Mouse (Mus musculus) liver, embryonic 14.5 days (tissue): ENCODE results near the gene Scd4. TPM values are rescaled to one million over a fixed set of nuclear protein-coding genes. Genes with fewer than 3 reads are reported as not detected.

ENCODE experiments used
- ATAC-seq: fragments of 200-750 bp; cut with Nextera tagmentation; 2 replicates; pipeline ENCODE4 v1.8.0; 2017; ENCODE audit warnings: moderate number of reproducible peaks, mild to moderate bottlenecking, moderate library complexity; ENCODE audit not compliant: insufficient read depth
- DNase-seq, 3 experiments: peaks; one replicate each; pipeline ENCODE4 v3.0.0-alpha.2; 2012 to 2013; ENCODE audit warnings: low read depth in 3 of 3, low spot score in 3 of 3
- H3K27ac ChIP-seq: fragments of 300-500 bp; sonication (generic); 2 replicates; pipeline ENCODE4 v1.5.1; 2014; ENCODE audit warnings: moderate library complexity, mild to moderate bottlenecking, control low read depth, inconsistent platforms
- H3K27me3 ChIP-seq: fragments of 300-500 bp; sonication (generic); 2 replicates; pipeline ENCODE4 v1.6.1; 2014; ENCODE audit warnings: mild to moderate bottlenecking, low read length, moderate library complexity; ENCODE audit not compliant: control insufficient read depth, insufficient read depth
- H3K36me3 ChIP-seq: fragments of 300-500 bp; sonication (generic); replicated peaks from 2 replicates; pipeline ENCODE4 v1.6.1; 2014; ENCODE audit warnings: low read depth; ENCODE audit not compliant: control insufficient read depth, insufficient read depth
- H3K4me1 ChIP-seq, 2 experiments: fragments of 200-500 bp in 1 of 2; fragments of 300-500 bp in 1 of 2; sonication (generic) in 1 of 2; replicated peaks; 2 replicates each; pipeline ENCODE4 v1.6.1; 2012 to 2014; ENCODE audit warnings: antibody characterized with exemption in 1 of 2, inconsistent platforms in 1 of 2, low read length in 1 of 2; ENCODE audit not compliant: control insufficient read depth in 2 of 2, insufficient read depth in 2 of 2
- H3K4me2 ChIP-seq: fragments of 300-500 bp; sonication (generic); 2 replicates; pipeline ENCODE4 v1.6.1; 2014; ENCODE audit warnings: low read depth, mild to moderate bottlenecking, control low read depth, moderate library complexity
- H3K4me3 ChIP-seq, 2 experiments: fragments of 200-500 bp in 1 of 2; fragments of 300-500 bp in 1 of 2; sonication (generic) in 1 of 2; 2 replicates each; pipeline ENCODE4 v1.5.1; 2012 to 2014; ENCODE audit warnings: low read depth in 2 of 2, low read length in 2 of 2, mild to moderate bottlenecking in 2 of 2, control low read depth in 1 of 2, inconsistent platforms in 1 of 2, moderate library complexity in 1 of 2; ENCODE audit not compliant: insufficient read depth in 1 of 2
- H3K9ac ChIP-seq: fragments of 300-500 bp; sonication (generic); replicated peaks from 2 replicates; pipeline ENCODE4 v1.6.1; 2014; ENCODE audit warnings: mild to moderate bottlenecking, control low read depth, moderate library complexity
- H3K9me3 ChIP-seq: fragments of 300-500 bp; sonication (generic); 2 replicates; pipeline ENCODE4 v1.6.1; 2016; ENCODE audit warnings: low read length, mixed read lengths; ENCODE audit not compliant: control insufficient read depth
- CTCF ChIP-seq: IDR thresholded peaks from 2 replicates; pipeline ENCODE4 v1.5.1; 2016; ENCODE audit warnings: antibody characterized with exemption, low read depth, control low read depth
- EP300 ChIP-seq: IDR thresholded peaks from 2 replicates; pipeline ENCODE4 v1.6.1; 2016; ENCODE audit warnings: antibody characterized with exemption, low read depth
- WGBS: fragments of 180-500 bp; shearing (Covaris S2); extraction: QIAGEN DNeasy Blood & Tissue Kit; methylation state at CpG from one replicate; pipeline ENCODE4 v1.1.7; 2014; ENCODE audit not compliant: insufficient replicate concordance; 5-methylcytosine and 5-hydroxymethylcytosine counted together
- polyA plus RNA-seq, 2 experiments: library from polyadenylated mRNA; depleted of rRNA in 1 of 2; stranded (reverse) in 1 of 2; unstranded in 1 of 2; fragments of >200 nt; fragmentation: Nextera tagmentation in 1 of 2; extraction: Ambion mirVana in 1 of 2; gene quantifications; 2 replicates each; pipeline versions ENCODE4 v1.2.1 to v1.2.3; 2012 to 2014

The Scd4 gene
- polyA plus RNA-seq, 2 experiments = 0.04 TPM; not detected in 1

DNA sequence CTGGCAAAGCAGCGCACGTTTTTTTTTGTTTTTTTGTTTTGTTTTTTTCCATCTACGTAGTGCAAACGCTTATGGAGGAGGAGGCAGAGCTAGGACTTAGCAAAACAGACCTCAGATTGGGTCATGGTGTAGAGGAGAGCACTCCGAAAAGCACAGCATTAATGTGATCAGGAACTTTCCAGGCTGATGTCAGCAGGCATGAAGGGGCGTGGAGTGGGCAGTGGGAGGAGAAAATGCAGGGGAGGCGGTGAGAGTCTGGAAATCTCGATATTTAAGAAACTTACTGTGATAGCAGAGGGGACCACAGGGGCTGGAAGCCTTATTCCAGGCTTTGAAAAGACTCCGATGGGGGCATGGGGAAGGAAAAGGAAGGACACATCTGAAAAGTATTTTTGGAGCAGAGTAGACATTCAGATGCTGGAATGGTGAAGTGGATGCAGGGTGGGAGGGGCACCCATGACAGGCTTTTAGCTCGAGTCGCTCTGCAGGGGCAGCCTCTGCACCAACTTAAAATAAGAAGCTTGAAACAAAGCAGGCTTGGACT lies 17.9 kb upstream of the Scd4 start:
- ATAC-seq = peak; percentile 44; the same call in 1 of the 2 replicates
- H3K9me3 ChIP-seq = no peaks in the 10 kb centered on the region
- peaks cover 5 to 20% of the 10 kb centered on the region in 2 experiments for H3K4me1 ChIP-seq
- H3K9ac ChIP-seq = peak overlapping the region; percentile 29; the same call in 1 of the 2 replicates
- H3K36me3 ChIP-seq = no peaks in the 10 kb centered on the region
- peak overlapping the region; percentile 54 to 62 for H3K4me3 ChIP-seq
- no peaks in the 10 kb centered on the region for H3K27me3 ChIP-seq
- no peak overlapping the region for H3K27ac ChIP-seq
- 4% methylated on average over 11 of the region's 11 CpGs for WGBS
- H3K4me2 ChIP-seq = peak overlapping the region; percentile 78
- no peak for TF ChIP-seq CTCF
- TF ChIP-seq EP300 = no peak
- no peak for DNase-seq

DNA sequence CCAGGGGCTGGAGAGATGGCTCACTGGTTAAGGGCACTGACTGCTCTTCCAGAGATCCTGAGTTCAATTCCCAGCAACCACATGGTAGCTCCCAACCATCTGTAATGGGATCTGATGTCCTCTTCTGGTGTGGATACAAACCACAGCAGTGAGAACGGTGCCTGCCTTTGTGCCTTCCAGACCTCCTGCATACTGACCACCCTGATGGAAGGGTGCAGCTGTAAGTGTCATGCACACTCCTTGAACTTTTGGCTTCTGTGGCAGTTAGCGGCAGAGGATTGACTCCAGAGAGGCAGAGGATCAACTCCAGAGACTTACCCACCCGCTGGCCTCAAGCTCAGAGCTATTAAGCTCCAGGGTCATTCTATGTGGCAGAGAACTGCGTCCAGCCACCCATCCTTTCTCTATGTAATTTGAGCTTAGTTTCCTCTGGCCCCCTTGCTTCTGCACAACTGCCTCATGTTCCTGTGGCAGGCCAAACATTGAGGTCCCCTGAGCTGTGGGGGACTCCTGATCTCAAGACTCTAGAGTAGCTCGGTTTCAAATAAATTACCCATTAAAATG lies 16.1 kb upstream of the Scd4 start:
- no peak overlapping the region for H3K4me3 ChIP-seq
- WGBS = 51% methylated on average over 5 of the region's 5 CpGs
- H3K27ac ChIP-seq = no peak overlapping the region
- no peaks in the 10 kb centered on the region for H3K27me3 ChIP-seq
- no peak overlapping the region for H3K9ac ChIP-seq
- no peaks in the 10 kb centered on the region for H3K36me3 ChIP-seq
- H3K4me1 ChIP-seq = peaks cover 2 to 14% of the 10 kb centered on the region in 2 experiments
- H3K4me2 ChIP-seq = no peak overlapping the region
- DNase-seq = no peak
- no peaks in the 10 kb centered on the region for H3K9me3 ChIP-seq
- ATAC-seq = no peak
- TF ChIP-seq CTCF = no peak
- TF ChIP-seq EP300 = no peak

DNA sequence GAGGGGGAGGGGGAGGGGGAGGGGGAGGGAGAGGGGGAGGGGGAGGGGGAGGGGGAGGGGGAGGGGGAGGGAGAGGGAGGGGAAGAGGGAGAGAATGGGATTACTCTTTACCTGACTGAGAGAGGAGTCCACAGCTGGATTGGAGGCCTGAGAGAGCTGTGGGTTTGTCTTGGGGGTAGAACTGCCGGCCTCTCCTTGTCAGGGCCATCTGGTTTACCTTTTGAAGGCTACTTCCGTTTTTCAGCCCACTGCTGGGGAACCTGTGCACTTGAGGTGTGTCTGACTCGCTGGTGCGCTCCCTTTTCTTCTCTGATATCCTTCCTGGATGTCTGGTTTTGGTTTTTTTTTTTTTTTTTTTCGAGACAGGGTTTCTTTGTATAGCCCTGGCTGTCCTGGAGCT lies 15.5 kb upstream of the Scd4 start:
- Histone ChIP-seq H3K4me1 (peaks cover 0 to 11% of the 10 kb centered on the region in 2 experiments; a peak in 3 of 4 replicates), H3K4me3 (no peak overlapping the region), H3K27me3 (no peaks in the 10 kb centered on the region), H3K4me2 (no peak overlapping the region), H3K27ac (no peak overlapping the region), H3K9me3 (no peaks in the 10 kb centered on the region), H3K36me3 (no peaks in the 10 kb centered on the region), H3K9ac (no peak overlapping the region)
- 55% methylated on average over 5 of the region's 5 CpGs for WGBS
- ATAC-seq (no peak), DNase-seq (no peak)
- no peak for TF ChIP-seq CTCF
- no peak for TF ChIP-seq EP300

DNA sequence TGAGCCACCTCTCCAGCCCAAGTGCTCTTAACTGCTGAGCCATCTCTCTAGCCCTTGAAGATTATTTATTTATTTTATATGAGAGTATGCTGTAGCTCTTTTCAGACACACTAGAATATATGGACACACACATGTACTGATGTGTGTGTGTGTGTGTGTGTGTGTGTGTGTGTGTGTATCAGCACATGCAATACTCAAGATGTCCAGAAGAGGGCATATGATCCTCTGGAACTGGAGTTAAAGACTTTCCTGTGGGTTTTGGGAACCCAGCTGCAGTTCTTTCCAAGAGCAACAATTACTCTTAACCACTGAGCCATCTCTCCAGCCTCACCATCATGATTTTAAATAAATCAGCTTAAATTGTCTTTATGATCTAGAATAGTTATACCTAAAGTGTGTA lies 14.3 kb upstream of the Scd4 start:
- no peak for DNase-seq
- Histone ChIP-seq H3K4me2 (no peak overlapping the region), H3K27ac (no peak overlapping the region), H3K9me3 (no peaks in the 10 kb centered on the region), H3K4me1 (peaks cover 0 to 11% of the 10 kb centered on the region in 2 experiments; a peak in 3 of 4 replicates), H3K27me3 (no peaks in the 10 kb centered on the region), H3K36me3 (no peaks in the 10 kb centered on the region), H3K9ac (no peak overlapping the region), H3K4me3 (no peak overlapping the region)
- TF ChIP-seq EP300 (no peak), CTCF (peak; percentile 41; the same call in 1 of the 2 replicates)
- no peak for ATAC-seq

DNA sequence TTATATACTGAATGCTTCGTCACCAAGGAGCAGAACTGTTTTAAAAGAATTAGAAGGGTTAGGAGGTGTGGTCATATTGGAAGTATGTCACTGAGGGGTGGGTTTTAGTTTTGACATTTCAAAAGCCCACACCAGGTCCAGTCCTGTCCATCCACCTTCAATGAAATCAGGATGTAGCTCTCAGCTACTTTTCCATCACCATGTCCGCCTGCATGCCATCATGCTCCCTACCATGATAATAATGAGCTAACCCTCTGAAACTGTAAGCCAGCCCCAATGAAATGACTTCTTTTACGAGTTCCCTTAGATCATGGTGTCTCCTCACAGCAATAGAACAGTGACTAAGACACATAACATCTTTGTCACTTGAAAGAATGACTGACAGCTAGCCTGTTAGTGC lies 12.6 kb upstream of the Scd4 start:
- ATAC-seq (no peak), DNase-seq (no peak)
- H3K4me1 ChIP-seq = peaks cover 0 to 2% of the 10 kb centered on the region in 2 experiments; a peak in 2 of 4 replicates
- H3K36me3 ChIP-seq = no peaks in the 10 kb centered on the region
- WGBS = 61% methylated on average over 3 of the region's 3 CpGs
- H3K9me3 ChIP-seq = no peaks in the 10 kb centered on the region
- H3K4me3 ChIP-seq = no peak overlapping the region
- no peak overlapping the region for H3K4me2 ChIP-seq
- no peak overlapping the region for H3K9ac ChIP-seq
- TF ChIP-seq CTCF (no peak), EP300 (no peak)
- H3K27me3 ChIP-seq = no peaks in the 10 kb centered on the region
- no peak overlapping the region for H3K27ac ChIP-seq
